Mouse (Mus musculus): ENCODE data around the gene Srpr. TPM values are rescaled to one million over a fixed set of nuclear protein-coding genes. Genes with fewer than 3 reads are reported as not detected.

The Srpr gene
- polyA plus RNA-seq, 1 experiment from 2014 or later = 84.6 TPM

- Histone ChIP-seq H3K27ac (replicated peaks) (no peak overlapping the region), H3K9me3 (no peaks in the 10 kb centered on the region), H3K27me3 (replicated peaks; ENCODE audit: low read depth, poor library complexity, severe bottlenecking) (no peaks in the 10 kb centered on the region), H3K4me3 (no peak overlapping the region; the same call in 1 of the 2 replicates), H3K4me1 (peaks cover 26% of the 10 kb centered on the region), H3K36me3 (replicated peaks) (no peaks in the 10 kb centered on the region)
- no peak for DNase-seq (ENCODE audit: low spot score)
- 84% methylated on average over 10 of the region's 10 CpGs for WGBS
These were observed 1.6 kb upstream of the Srpr start for GRCm38 (mm10) chr9:35198351-35198750.

- H3K9me3 ChIP-seq = no peaks in the 10 kb centered on the region
- H3K27ac ChIP-seq (replicated peaks) = peak overlapping the region; percentile 87
- peak overlapping the region; percentile 78 for H3K4me3 ChIP-seq
- no peaks in the 10 kb centered on the region for H3K27me3 ChIP-seq (replicated peaks; ENCODE audit: low read depth, poor library complexity, severe bottlenecking)
- peaks cover 26% of the 10 kb centered on the region for H3K4me1 ChIP-seq
- DNase-seq (ENCODE audit: low spot score) = no peak
- peaks cover under 1% of the 10 kb centered on the region; the same call in 1 of the 2 replicates for H3K36me3 ChIP-seq (replicated peaks)
- 25% methylated on average over 18 of the region's 18 CpGs for WGBS
These were observed 817 bp upstream of the Srpr start for GRCm38 (mm10) chr9:35198945-35199771.

GRCm38 (mm10) chr9:35200529-35201060, 620 bp downstream of the Srpr start:
- H3K9me3 ChIP-seq = no peaks in the 10 kb centered on the region
- DNase-seq (ENCODE audit: low spot score) = no peak
- H3K4me3 ChIP-seq = peak overlapping the region; percentile 78
- no peaks in the 10 kb centered on the region for H3K27me3 ChIP-seq (replicated peaks; ENCODE audit: low read depth, poor library complexity, severe bottlenecking)
- WGBS = 70% methylated on average over 9 of the region's 9 CpGs
- peaks cover 15% of the 10 kb centered on the region for H3K36me3 ChIP-seq (replicated peaks)
- peak overlapping the region; percentile 87 for H3K27ac ChIP-seq (replicated peaks)
- H3K4me1 ChIP-seq = peaks cover 26% of the 10 kb centered on the region

GRCm38 (mm10) chr9:35203536-35203935, 3.6 kb downstream of the Srpr start:
- no peak for DNase-seq (ENCODE audit: low spot score)
- peaks cover 45% of the 10 kb centered on the region for H3K36me3 ChIP-seq (replicated peaks)
- H3K27ac ChIP-seq (replicated peaks) = no peak overlapping the region
- peaks cover 23% of the 10 kb centered on the region for H3K4me1 ChIP-seq
- no peaks in the 10 kb centered on the region for H3K9me3 ChIP-seq
- H3K4me3 ChIP-seq = no peak overlapping the region
- H3K27me3 ChIP-seq (replicated peaks; ENCODE audit: low read depth, poor library complexity, severe bottlenecking) = no peaks in the 10 kb centered on the region
- 74% methylated on average over 3 of the region's 3 CpGs for WGBS

- peaks cover 14% of the 10 kb centered on the region for H3K4me1 ChIP-seq
- peaks cover 51% of the 10 kb centered on the region for H3K36me3 ChIP-seq (replicated peaks)
These were observed 4.4 kb downstream of the Srpr start for GRCm38 (mm10) chr9:35204421-35204820.

GRCm38 (mm10) chr9:35210542-35211474, 10.8 kb downstream of the Srpr start, which contains the start of gene Foxred1:
TSS of gene Foxred1 (minus strand) at chr9:35211055.
- peaks cover 17% of the 10 kb centered on the region for H3K4me1 ChIP-seq
- peaks cover 69% of the 10 kb centered on the region for H3K36me3 ChIP-seq (replicated peaks)
- H3K27me3 ChIP-seq (replicated peaks; ENCODE audit: low read depth, poor library complexity, severe bottlenecking) = no peaks in the 10 kb centered on the region
- WGBS = 1% methylated on average over 72 of the region's 72 CpGs
- H3K27ac ChIP-seq (replicated peaks) = peak within 1 kb of the TSS; percentile 92
- DNase-seq (ENCODE audit: low spot score) = peak; percentile 99
- peak within 1 kb of the TSS; percentile 90 for H3K4me3 ChIP-seq
- H3K9me3 ChIP-seq = no peaks in the 10 kb centered on the region

More at GRCm38 (mm10) chr9:35204421-35204820, 4.4 kb downstream of the Srpr start:
- WGBS = 93% methylated on average over 2 of the region's 2 CpGs
- no peaks in the 10 kb centered on the region for H3K27me3 ChIP-seq (replicated peaks; ENCODE audit: low read depth, poor library complexity, severe bottlenecking)
- no peak overlapping the region for H3K4me3 ChIP-seq
- no peak overlapping the region for H3K27ac ChIP-seq (replicated peaks)
- no peak for DNase-seq (ENCODE audit: low spot score)
- H3K9me3 ChIP-seq = no peaks in the 10 kb centered on the region

- no peaks in the 10 kb centered on the region for H3K9me3 ChIP-seq
- 37% methylated on average over 26 of the region's 26 CpGs for WGBS
- peaks cover 17% of the 10 kb centered on the region for H3K4me1 ChIP-seq
- peak overlapping the region; percentile 90 for H3K4me3 ChIP-seq
- peak overlapping the region; percentile 92 for H3K27ac ChIP-seq (replicated peaks)
- no peaks in the 10 kb centered on the region for H3K27me3 ChIP-seq (replicated peaks; ENCODE audit: low read depth, poor library complexity, severe bottlenecking)
- H3K36me3 ChIP-seq (replicated peaks) = peaks cover 69% of the 10 kb centered on the region
- no peak for DNase-seq (ENCODE audit: low spot score)
These were observed 11.9 kb downstream of the Srpr start for GRCm38 (mm10) chr9:35211573-35212511.

- DNase-seq (ENCODE audit: low spot score) = no peak
- H3K27me3 ChIP-seq (replicated peaks; ENCODE audit: low read depth, poor library complexity, severe bottlenecking) = no peaks in the 10 kb centered on the region
- H3K36me3 ChIP-seq (replicated peaks) = peaks cover 97% of the 10 kb centered on the region
- no peaks in the 10 kb centered on the region for H3K4me1 ChIP-seq
- H3K4me3 ChIP-seq = no peak overlapping the region
- 76% methylated on average over 1 of the region's 1 CpGs for WGBS
- H3K27ac ChIP-seq (replicated peaks) = no peak overlapping the region
- no peaks in the 10 kb centered on the region for H3K9me3 ChIP-seq
These were observed 18.0 kb downstream of the Srpr start for GRCm38 (mm10) chr9:35217963-35218362.

- H3K36me3 ChIP-seq (replicated peaks) = peaks cover 80% of the 10 kb centered on the region
- H3K27ac ChIP-seq (replicated peaks) = no peak overlapping the region
- H3K4me1 ChIP-seq = no peaks in the 10 kb centered on the region
- WGBS = 98% methylated on average over 3 of the region's 3 CpGs
- H3K27me3 ChIP-seq (replicated peaks; ENCODE audit: low read depth, poor library complexity, severe bottlenecking) = no peaks in the 10 kb centered on the region
- H3K4me3 ChIP-seq = no peak overlapping the region
- H3K9me3 ChIP-seq = no peaks in the 10 kb centered on the region
- DNase-seq (ENCODE audit: low spot score) = no peak
These were observed 23.5 kb downstream of the Srpr start for GRCm38 (mm10) chr9:35223466-35223865.

- Histone ChIP-seq H3K36me3 (replicated peaks) (peaks cover 57% of the 10 kb centered on the region), H3K27me3 (replicated peaks; ENCODE audit: low read depth, poor library complexity, severe bottlenecking) (no peaks in the 10 kb centered on the region), H3K4me3 (no peak overlapping the region), H3K4me1 (no peaks in the 10 kb centered on the region), H3K9me3 (no peaks in the 10 kb centered on the region), H3K27ac (replicated peaks) (no peak overlapping the region)
- DNase-seq (ENCODE audit: low spot score) = no peak
- 92% methylated on average over 3 of the region's 3 CpGs for WGBS
These were observed 28.7 kb downstream of the Srpr start for GRCm38 (mm10) chr9:35228671-35229070.

- no peak overlapping the region for H3K4me3 ChIP-seq
- H3K27ac ChIP-seq (replicated peaks) = no peak overlapping the region
- DNase-seq (ENCODE audit: low spot score) = no peak
- no peaks in the 10 kb centered on the region for H3K9me3 ChIP-seq
- H3K4me1 ChIP-seq = peaks cover 6% of the 10 kb centered on the region; the same call in 1 of the 2 replicates
- no peaks in the 10 kb centered on the region for H3K27me3 ChIP-seq (replicated peaks; ENCODE audit: low read depth, poor library complexity, severe bottlenecking)
- WGBS = 60% methylated on average over 3 of the region's 3 CpGs
- H3K36me3 ChIP-seq (replicated peaks) = peaks cover 54% of the 10 kb centered on the region
These were observed 36.0 kb downstream of the Srpr start for GRCm38 (mm10) chr9:35235996-35236395.

Data from embryonic facial prominence, embryonic 10.5 days (tissue).